Mouse (Mus musculus) forebrain, embryonic 16.5 days (tissue): ENCODE measurements around the gene Dync1li1. TPM values are rescaled to one million over a fixed set of nuclear protein-coding genes. Genes with fewer than 3 reads are reported as not detected.

Experiments
- ATAC-seq: fragments of 200-750 bp; cut with Nextera tagmentation; 2 replicates; pipeline ENCODE4 v1.8.0; 2017; ENCODE audit warnings: mild to moderate bottlenecking, moderate library complexity
- H3K27ac ChIP-seq: fragments of 300-500 bp; sonication (generic); 2 replicates; pipeline ENCODE4 v1.5.1; 2014; ENCODE audit warnings: low read length, control low read depth
- H3K27me3 ChIP-seq: fragments of 300-500 bp; sonication (generic); replicated peaks from 2 replicates; pipeline ENCODE4 v1.6.1; 2014; ENCODE audit warnings: low read length; ENCODE audit not compliant: control insufficient read depth, insufficient read depth
- H3K36me3 ChIP-seq: fragments of 300-500 bp; sonication (generic); 2 replicates; pipeline ENCODE4 v1.6.1; 2014; ENCODE audit not compliant: control insufficient read depth, insufficient read depth
- H3K4me1 ChIP-seq: fragments of 300-500 bp; sonication (generic); replicated peaks from 2 replicates; pipeline ENCODE4 v1.6.1; 2014; ENCODE audit warnings: low read length; ENCODE audit not compliant: control insufficient read depth, insufficient read depth
- H3K4me2 ChIP-seq: fragments of 300-500 bp; sonication (generic); 2 replicates; pipeline ENCODE4 v1.6.1; 2014; ENCODE audit warnings: mild to moderate bottlenecking, low read length, control low read depth
- H3K4me3 ChIP-seq: fragments of 300-500 bp; sonication (generic); replicated peaks from 2 replicates; pipeline ENCODE4 v1.5.1; 2014; ENCODE audit warnings: mild to moderate bottlenecking, low read length, control low read depth
- H3K9ac ChIP-seq: fragments of 300-500 bp; sonication (generic); replicated peaks from 2 replicates; pipeline ENCODE4 v1.6.1; 2014; ENCODE audit warnings: low read depth, low read length, control low read depth
- H3K9me3 ChIP-seq: fragments of 300-500 bp; sonication (generic); 2 replicates; pipeline ENCODE4 v1.6.1; 2016; ENCODE audit warnings: low read length; ENCODE audit not compliant: control insufficient read depth
- WGBS: fragments of 180-500 bp; shearing (Covaris S2); extraction: QIAGEN DNeasy Blood & Tissue Kit; methylation state at CpG from one replicate; pipeline ENCODE4 v1.1.7; 2014; 5-methylcytosine and 5-hydroxymethylcytosine counted together
- polyA plus RNA-seq: library from polyadenylated mRNA; unstranded; fragments of >200 nt; fragmentation: Nextera tagmentation; extraction: Ambion mirVana; gene quantifications from 2 replicates; pipeline ENCODE4 v1.2.1, GENCODE M21; 2015

Dync1li1 gene
- polyA plus RNA-seq, 1 experiment from 2014 or later: 110 TPM

DNA sequence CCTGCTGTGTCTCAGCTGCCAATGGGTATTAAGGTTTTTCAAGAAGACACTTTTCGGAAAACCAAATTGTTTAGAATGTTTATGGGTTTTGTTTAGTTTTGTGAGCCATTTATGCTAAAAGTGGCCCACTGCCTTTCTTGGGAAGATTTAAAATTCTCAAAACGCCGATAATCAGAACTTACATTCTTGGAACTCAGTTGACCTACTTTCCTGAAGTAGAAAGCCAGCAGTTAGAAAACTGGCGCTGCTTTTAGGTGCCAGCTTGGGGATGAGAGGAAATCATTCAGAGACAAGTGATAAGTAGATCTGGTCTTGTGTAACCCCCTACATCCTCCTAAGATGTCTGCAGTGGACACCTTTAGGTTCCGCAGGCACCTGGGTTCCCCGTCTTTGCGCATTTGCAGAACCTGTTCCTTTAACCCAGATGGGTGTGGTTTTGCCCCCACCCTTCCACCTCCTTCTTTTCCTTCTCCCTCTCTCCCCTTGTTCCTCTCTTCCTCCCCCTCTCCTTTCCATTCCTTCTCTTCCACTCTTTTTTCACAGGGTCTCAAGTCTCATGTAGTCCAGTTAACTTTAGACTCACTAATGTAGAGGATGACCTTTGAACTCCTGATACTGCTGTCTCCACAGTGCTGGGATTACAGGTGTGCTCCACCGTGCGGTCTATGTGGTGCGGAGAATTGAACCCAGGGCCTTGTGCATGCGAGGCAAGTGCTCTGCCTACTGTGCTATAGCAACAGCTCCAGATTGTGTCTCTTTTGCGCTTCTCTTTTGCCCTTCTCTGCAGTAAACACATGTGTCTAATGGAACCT lies 43.5 kb downstream of the Dync1li1 start:
- Histone ChIP-seq H3K4me2 (peak overlapping the region; percentile 74), H3K27ac (no peak overlapping the region), H3K9ac (peak overlapping the region; percentile 91), H3K4me3 (peak overlapping the region; percentile 83), H3K4me1 (peaks cover 16% of the 10 kb centered on the region), H3K36me3 (no peaks in the 10 kb centered on the region), H3K9me3 (no peaks in the 10 kb centered on the region), H3K27me3 (no peaks in the 10 kb centered on the region)
- no peak for ATAC-seq
- 69% methylated on average over 12 of the region's 12 CpGs for WGBS

DNA sequence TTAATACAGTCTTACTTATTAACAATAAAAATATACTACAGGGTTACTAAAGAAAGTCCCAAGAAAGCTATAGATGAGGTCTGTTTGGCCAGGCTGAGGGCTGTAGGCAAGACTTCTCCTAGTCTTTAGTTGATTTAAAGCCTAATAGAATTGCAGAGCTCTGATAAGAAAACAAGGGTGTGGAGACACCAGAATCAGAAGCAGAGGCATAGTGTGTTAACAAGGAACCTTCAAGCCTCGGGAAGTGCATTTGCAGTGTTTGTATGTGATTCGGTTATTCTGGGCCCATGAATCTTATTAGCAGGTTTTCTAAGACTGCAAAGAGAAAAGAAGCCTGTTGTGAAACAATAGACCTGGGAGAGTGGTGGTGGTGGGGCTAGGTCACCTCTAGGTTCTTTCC lies 44.6 kb downstream of the Dync1li1 start:
- Histone ChIP-seq H3K27ac (no peak overlapping the region), H3K27me3 (no peaks in the 10 kb centered on the region), H3K9ac (no peak overlapping the region), H3K4me2 (no peak overlapping the region), H3K9me3 (no peaks in the 10 kb centered on the region), H3K36me3 (no peaks in the 10 kb centered on the region), H3K4me3 (no peak overlapping the region), H3K4me1 (peaks cover 16% of the 10 kb centered on the region)
- no peak for ATAC-seq
- 79% methylated on average over 2 of the region's 2 CpGs for WGBS

DNA sequence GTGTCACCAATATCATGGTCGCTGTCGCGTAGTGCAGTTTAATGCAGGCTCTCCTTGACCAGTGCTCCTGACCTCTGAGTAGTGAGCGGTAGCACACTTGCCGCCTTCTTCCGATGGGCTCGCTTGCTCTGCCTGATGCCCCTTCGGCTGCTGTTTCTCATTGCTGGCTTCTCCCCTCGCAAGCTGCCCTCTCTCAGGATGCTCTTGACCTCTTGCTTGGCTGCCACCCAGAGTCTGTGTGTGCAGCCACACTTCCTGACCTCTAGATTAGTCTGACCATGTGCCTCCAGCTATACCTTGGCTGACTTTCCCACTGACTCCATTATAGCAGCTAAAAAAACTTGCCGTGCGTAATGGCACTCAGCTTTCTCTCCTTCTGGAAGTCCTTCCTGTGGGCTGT lies 47.9 kb downstream of the Dync1li1 start:
- no peak for ATAC-seq
- no peak overlapping the region for H3K4me3 ChIP-seq
- no peaks in the 10 kb centered on the region for H3K27me3 ChIP-seq
- WGBS: 88% methylated on average over 11 of the region's 11 CpGs
- no peak overlapping the region for H3K9ac ChIP-seq
- no peak overlapping the region for H3K27ac ChIP-seq
- H3K9me3 ChIP-seq: no peaks in the 10 kb centered on the region
- peaks cover 16% of the 10 kb centered on the region for H3K4me1 ChIP-seq
- no peak overlapping the region for H3K4me2 ChIP-seq
- no peaks in the 10 kb centered on the region for H3K36me3 ChIP-seq

DNA sequence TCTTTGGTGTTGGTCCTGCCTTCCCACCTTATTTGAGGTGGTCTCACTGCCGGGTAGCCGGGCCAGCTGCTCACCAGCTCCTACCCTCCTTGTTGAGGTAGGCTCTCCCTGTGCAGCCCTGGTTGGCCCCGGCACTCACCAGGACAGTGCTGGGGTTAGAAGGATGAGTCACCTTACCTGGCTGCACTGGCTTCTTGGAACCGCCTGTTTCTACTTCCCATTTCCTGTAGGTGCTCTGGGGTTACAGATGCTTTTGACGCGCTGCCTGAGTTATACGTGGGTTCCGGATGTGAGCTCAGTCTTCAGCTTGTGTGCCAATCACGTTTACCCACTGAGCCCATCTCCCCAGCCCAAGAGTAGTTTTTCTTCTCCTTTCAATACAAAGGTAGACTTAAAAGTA lies 51.7 kb downstream of the Dync1li1 start:
- no peaks in the 10 kb centered on the region for H3K27me3 ChIP-seq
- H3K9ac ChIP-seq: no peak overlapping the region
- H3K4me1 ChIP-seq: no peaks in the 10 kb centered on the region
- no peak for ATAC-seq
- H3K4me3 ChIP-seq: no peak overlapping the region
- WGBS: 89% methylated on average over 9 of the region's 9 CpGs
- H3K27ac ChIP-seq: no peak overlapping the region
- no peaks in the 10 kb centered on the region for H3K9me3 ChIP-seq
- H3K36me3 ChIP-seq: no peaks in the 10 kb centered on the region
- no peak overlapping the region for H3K4me2 ChIP-seq

DNA sequence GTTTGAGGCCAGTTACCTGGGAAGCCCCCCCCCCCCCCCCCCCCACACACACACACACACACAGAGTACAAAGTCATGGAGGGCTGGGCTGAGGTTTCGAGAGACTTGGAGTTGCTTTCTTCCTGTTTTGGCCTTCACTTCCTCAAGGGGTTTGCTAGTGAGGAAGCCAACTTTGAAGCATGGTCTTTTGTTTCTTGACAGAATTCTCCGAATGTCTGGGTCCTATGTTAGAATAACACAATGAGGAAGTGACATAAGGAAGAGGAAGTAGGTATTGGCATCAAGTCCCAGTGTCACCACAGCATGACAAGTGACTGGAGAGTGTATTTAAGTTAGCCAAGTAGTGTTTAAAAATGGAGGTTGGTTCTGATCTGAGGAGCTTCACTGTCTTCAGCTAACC lies 54.1 kb downstream of the Dync1li1 start:
- no peaks in the 10 kb centered on the region for H3K9me3 ChIP-seq
- no peaks in the 10 kb centered on the region for H3K4me1 ChIP-seq
- WGBS: 76% methylated on average over 2 of the region's 2 CpGs
- no peaks in the 10 kb centered on the region for H3K27me3 ChIP-seq
- no peak overlapping the region for H3K9ac ChIP-seq
- no peaks in the 10 kb centered on the region; the same call in 1 of the 2 replicates for H3K36me3 ChIP-seq
- H3K27ac ChIP-seq: no peak overlapping the region
- no peak overlapping the region for H3K4me3 ChIP-seq
- H3K4me2 ChIP-seq: no peak overlapping the region
- ATAC-seq: no peak

DNA sequence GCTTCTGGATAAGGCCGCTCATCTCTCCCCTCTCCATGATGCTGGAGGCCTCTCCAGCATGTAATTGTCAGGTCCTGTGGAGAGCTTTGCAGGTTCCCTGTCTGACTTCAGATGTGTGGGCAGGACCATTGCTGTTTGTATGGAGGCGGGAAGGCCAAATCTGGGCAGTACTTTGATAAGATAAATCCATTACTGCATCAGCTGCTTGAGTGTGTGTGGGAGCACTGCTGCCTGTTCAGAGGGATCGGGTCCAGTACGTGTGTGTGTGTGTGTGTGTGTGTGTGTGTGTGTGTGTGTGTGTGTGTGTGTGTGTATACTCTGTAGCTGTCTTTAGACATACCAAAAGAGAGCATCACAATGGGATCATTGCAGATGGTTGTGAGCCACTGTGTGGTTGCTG lies 56.6 kb downstream of the Dync1li1 start:
- Histone ChIP-seq H3K4me2 (no peak overlapping the region), H3K36me3 (no peaks in the 10 kb centered on the region; the same call in 1 of the 2 replicates), H3K4me1 (no peaks in the 10 kb centered on the region), H3K9ac (no peak overlapping the region), H3K27me3 (no peaks in the 10 kb centered on the region), H3K27ac (no peak overlapping the region), H3K9me3 (no peaks in the 10 kb centered on the region), H3K4me3 (no peak overlapping the region)
- WGBS: 97% methylated on average over 4 of the region's 4 CpGs
- ATAC-seq: no peak

DNA sequence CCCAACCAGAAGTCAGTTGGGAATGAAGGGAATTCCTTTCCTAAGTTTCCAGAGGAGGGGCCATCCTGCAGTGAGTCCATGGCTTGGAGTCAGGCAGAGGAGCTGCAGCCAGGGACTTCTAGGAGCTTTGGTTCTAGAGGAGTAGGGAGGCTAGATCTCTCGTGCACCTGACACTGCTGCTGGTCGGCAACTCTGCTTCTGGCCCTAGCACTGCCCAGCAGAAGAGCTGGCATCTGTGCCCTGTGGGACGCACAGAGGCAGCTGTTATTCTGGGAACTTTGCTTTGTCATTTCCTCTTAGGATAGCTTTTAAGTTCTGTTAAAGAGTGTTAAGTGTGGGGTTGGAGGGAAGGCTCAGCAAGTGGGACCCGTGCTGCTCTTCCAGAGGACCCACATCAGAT lies 57.1 kb downstream of the Dync1li1 start:
- Histone ChIP-seq H3K4me1 (no peaks in the 10 kb centered on the region), H3K27me3 (no peaks in the 10 kb centered on the region), H3K36me3 (no peaks in the 10 kb centered on the region; the same call in 1 of the 2 replicates), H3K27ac (no peak overlapping the region), H3K9me3 (no peaks in the 10 kb centered on the region), H3K4me3 (no peak overlapping the region), H3K4me2 (no peak overlapping the region), H3K9ac (no peak overlapping the region)
- ATAC-seq: no peak
- 88% methylated on average over 4 of the region's 4 CpGs for WGBS

DNA sequence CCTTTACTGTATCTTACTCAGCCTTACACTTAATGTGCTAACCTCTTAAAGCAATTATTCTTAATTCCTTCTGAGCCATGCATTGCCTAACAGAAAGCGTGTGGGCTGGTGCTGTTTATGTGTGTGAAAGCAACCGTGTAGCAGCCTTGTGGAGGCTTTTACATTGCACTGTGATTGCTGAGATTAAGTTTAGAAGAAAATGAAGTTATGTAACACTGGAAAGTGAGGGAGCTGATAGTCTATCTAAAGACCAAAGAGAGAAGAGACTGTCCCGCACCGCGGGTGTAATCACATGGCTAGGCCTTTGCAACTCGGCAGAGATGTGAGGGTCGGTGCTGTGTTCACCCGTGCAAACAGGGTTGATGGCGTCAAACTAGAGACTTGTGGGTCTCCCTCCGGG lies 58.4 kb downstream of the Dync1li1 start:
- Histone ChIP-seq H3K4me1 (no peaks in the 10 kb centered on the region), H3K9me3 (no peaks in the 10 kb centered on the region), H3K36me3 (no peaks in the 10 kb centered on the region; the same call in 1 of the 2 replicates), H3K4me2 (no peak overlapping the region), H3K4me3 (no peak overlapping the region), H3K27ac (no peak overlapping the region), H3K9ac (no peak overlapping the region), H3K27me3 (no peaks in the 10 kb centered on the region)
- 89% methylated on average over 10 of the region's 10 CpGs for WGBS
- no peak for ATAC-seq

DNA sequence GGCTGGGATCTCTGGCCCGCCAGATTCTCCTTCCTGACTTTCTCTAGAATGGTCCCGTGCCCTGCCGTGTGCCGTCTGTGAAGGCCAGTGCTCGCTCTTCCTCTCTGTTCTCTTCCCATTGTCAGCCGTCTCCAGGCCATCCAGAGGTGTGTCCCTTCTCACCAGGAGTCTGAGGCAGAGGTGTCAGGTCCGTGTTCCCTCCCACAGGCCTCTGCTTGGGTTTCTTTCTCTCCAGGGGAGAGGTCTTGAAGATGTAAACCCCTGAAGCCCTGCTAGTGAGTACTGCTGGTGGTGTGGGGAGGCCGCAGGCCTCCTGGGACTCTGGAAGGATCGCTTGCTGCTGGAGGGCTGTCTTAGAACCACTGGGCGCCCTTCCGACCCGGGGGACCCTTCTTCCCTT lies 58.9 kb downstream of the Dync1li1 start:
- H3K9me3 ChIP-seq: no peaks in the 10 kb centered on the region
- no peak for ATAC-seq
- no peak overlapping the region for H3K27ac ChIP-seq
- H3K4me1 ChIP-seq: peaks cover under 1% of the 10 kb centered on the region; the same call in 1 of the 2 replicates
- H3K9ac ChIP-seq: no peak overlapping the region
- no peaks in the 10 kb centered on the region for H3K27me3 ChIP-seq
- WGBS: 92% methylated on average over 12 of the region's 12 CpGs
- H3K4me3 ChIP-seq: no peak overlapping the region
- H3K4me2 ChIP-seq: no peak overlapping the region
- no peaks in the 10 kb centered on the region; the same call in 1 of the 2 replicates for H3K36me3 ChIP-seq
